Mouse (Mus musculus) midbrain, postnatal 0 days (tissue): ENCODE results near the gene Btla. TPM values are rescaled to one million over a fixed set of nuclear protein-coding genes. Genes with fewer than 3 reads are reported as not detected.

Experiments used
- ATAC-seq: fragments of 200-750 bp; cut with Nextera tagmentation; 2 replicates; pipeline ENCODE4 v1.8.0; 2017; ENCODE audit warnings: moderate number of reproducible peaks, mild to moderate bottlenecking, moderate TSS enrichment, moderate library complexity; ENCODE audit not compliant: low FRiP score
- DNase-seq: peaks from one replicate; pipeline ENCODE4 v3.0.0-alpha.2; 2015; ENCODE audit warnings: low spot score
- H3K27ac ChIP-seq: fragments of 300-500 bp; sonication (generic); 2 replicates; pipeline ENCODE4 v1.5.1; 2014; ENCODE audit warnings: low read depth, mild to moderate bottlenecking, low read length, mixed read lengths
- H3K27me3 ChIP-seq: fragments of 300-500 bp; sonication (generic); 2 replicates; pipeline ENCODE4 v1.6.1; 2014; ENCODE audit warnings: low read length, control low read depth, mixed read lengths; ENCODE audit not compliant: insufficient read depth
- H3K36me3 ChIP-seq: fragments of 300-500 bp; sonication (generic); 2 replicates; pipeline ENCODE4 v1.6.1; 2014; ENCODE audit warnings: low read length, control low read depth, mixed read lengths; ENCODE audit not compliant: insufficient read depth
- H3K4me1 ChIP-seq: fragments of 300-500 bp; sonication (generic); 2 replicates; pipeline ENCODE4 v1.6.1; 2014; ENCODE audit warnings: mild to moderate bottlenecking, control low read depth, antibody characterized with exemption, low read length, mixed read lengths; ENCODE audit not compliant: insufficient read depth
- H3K4me2 ChIP-seq: fragments of 300-500 bp; sonication (generic); 2 replicates; pipeline ENCODE4 v1.6.1; 2014; ENCODE audit warnings: low read depth, mild to moderate bottlenecking, low read length, mixed read lengths; ENCODE audit not compliant: poor library complexity, severe bottlenecking
- H3K4me3 ChIP-seq: fragments of 300-500 bp; sonication (generic); 2 replicates; pipeline ENCODE4 v1.5.1; 2014; ENCODE audit warnings: low read depth, mild to moderate bottlenecking, low read length, moderate library complexity
- H3K9ac ChIP-seq: fragments of 300-500 bp; sonication (generic); replicated peaks from 2 replicates; pipeline ENCODE4 v1.6.1; 2014; ENCODE audit warnings: mild to moderate bottlenecking, low read length, moderate library complexity, mixed read lengths; ENCODE audit not compliant: poor library complexity, severe bottlenecking
- H3K9me3 ChIP-seq: fragments of 300-500 bp; sonication (generic); 2 replicates; pipeline ENCODE4 v1.6.1; 2016; ENCODE audit warnings: low read length, control low read depth
- CTCF ChIP-seq: IDR thresholded peaks from 2 replicates; pipeline ENCODE4 v1.5.1; 2016; ENCODE audit warnings: antibody characterized with exemption, mild to moderate bottlenecking
- WGBS: fragments of 180-500 bp; shearing (Covaris S2); extraction: QIAGEN DNeasy Blood & Tissue Kit; methylation state at CpG from one replicate; pipeline ENCODE4 v1.1.7; 2014; 5-methylcytosine and 5-hydroxymethylcytosine counted together
- polyA plus RNA-seq: library from polyadenylated mRNA; unstranded; fragments of >200 nt; fragmentation: Nextera tagmentation; extraction: Ambion mirVana; gene quantifications from 2 replicates; pipeline ENCODE4 v1.2.1, GENCODE M21; 2015
- total RNA-seq: library from RNA; depleted of rRNA; stranded (reverse); fragments of >200 nt; gene quantifications from 2 replicates; pipeline ENCODE4 v1.2.3, GENCODE M21; 2014

Gene Btla
- total and polyA plus RNA-seq, 2 experiments from 2014 or later = 0.21 TPM; not detected in 1

DNA sequence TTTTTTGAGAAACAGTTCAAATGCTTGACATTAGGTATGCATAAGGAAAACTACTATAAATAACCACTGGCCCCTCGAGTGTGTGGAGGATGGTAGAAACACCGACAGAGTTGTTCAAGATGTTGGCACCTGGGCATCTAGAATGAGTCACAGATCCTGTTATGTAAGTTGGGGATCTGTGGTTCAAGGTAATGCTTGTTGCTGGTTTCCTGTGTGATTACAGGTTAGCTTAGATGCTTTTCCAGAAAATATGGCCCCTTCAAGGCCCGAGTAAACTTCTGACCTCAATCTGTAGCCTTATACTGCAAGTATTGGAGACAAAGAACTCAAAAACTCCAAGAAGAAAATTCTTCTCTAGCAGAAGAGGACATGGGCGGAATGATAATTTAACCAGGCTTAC, 19.7 kb upstream of the Btla start:
- no peaks in the 10 kb centered on the region for H3K27me3 ChIP-seq

DNA sequence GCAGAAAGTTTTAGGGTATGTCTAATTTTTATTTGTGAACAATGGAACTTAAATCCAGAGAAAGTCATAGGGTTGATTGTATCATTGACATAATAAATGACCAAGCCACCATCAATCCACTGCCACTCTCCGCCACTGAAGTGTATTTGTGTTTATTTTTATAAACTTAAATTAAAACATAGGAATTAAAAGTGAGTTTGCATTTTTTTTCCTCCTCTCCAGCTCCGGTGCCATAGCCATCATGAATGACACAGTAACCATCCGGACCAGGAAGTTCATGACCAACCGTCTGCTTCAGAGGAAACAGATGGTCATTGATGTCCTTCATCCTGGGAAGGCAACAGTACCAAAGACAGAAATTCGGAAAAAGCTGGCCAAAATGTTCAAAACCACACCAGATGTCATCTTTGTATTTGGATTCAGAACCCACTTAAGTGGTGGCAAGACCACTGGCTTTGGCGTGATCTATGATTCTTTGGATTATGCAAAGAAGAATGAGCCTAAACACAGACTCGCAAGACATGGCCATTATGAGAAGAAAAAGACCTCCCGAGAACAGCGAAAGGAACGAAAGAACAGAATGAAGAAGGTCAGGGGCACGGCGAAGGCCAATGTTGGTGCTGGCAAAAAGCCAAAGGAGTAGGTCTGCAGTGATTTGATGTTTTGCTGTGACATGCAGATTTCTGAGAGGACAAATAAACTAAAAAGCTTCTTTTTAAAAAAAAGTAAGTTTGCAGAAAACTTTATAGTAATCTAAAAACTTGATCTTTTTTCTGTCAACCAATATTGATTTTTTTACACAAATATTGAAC, 19.1 kb upstream of the Btla start:
- Histone ChIP-seq H3K4me3 (no peak overlapping the region), H3K27ac (no peak overlapping the region), H3K36me3 (no peaks in the 10 kb centered on the region), H3K27me3 (no peaks in the 10 kb centered on the region), H3K4me2 (no peak overlapping the region), H3K9me3 (no peaks in the 10 kb centered on the region), H3K4me1 (no peaks in the 10 kb centered on the region), H3K9ac (no peak overlapping the region)
- no peak for TF ChIP-seq CTCF
- DNase-seq = no peak
- 71% methylated on average over 12 of the region's 12 CpGs for WGBS
- ATAC-seq = no peak

More for the DNA sequence above, 19.7 kb upstream of the Btla start:
- H3K9ac ChIP-seq = no peak overlapping the region
- H3K9me3 ChIP-seq = no peaks in the 10 kb centered on the region
- H3K4me3 ChIP-seq = no peak overlapping the region
- ATAC-seq (no peak), DNase-seq (no peak)
- 87% methylated on average over 4 of the region's 4 CpGs for WGBS
- H3K27ac ChIP-seq = no peak overlapping the region
- no peak for TF ChIP-seq CTCF
- H3K4me2 ChIP-seq = no peak overlapping the region
- H3K4me1 ChIP-seq = no peaks in the 10 kb centered on the region
- no peaks in the 10 kb centered on the region for H3K36me3 ChIP-seq

DNA sequence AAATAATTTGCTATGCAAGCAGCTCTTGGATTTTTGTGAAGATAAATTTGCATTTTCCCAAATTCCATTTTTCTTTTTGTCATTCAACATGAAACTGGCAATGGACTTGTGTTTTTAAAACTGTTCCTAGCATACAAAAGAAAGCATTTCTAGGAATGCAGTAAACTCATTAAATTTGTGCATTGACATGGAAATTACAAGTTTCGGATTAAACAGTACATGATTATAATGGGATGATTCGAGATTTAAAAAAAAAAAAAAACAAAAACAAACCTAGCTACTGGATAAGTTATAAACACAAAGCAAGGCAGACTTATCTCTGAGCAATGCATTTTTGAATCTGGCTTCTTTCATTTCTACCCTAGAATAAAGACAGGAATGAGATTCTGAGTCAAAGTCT, 2.1 kb upstream of the Btla start:
- no peak overlapping the region for H3K4me3 ChIP-seq
- H3K27me3 ChIP-seq = no peaks in the 10 kb centered on the region
- ATAC-seq (no peak), DNase-seq (no peak)
- WGBS = 65% methylated on average over 2 of the region's 2 CpGs
- H3K9me3 ChIP-seq = no peaks in the 10 kb centered on the region
- no peak overlapping the region for H3K27ac ChIP-seq
- no peak overlapping the region for H3K9ac ChIP-seq
- TF ChIP-seq CTCF = no peak
- H3K4me2 ChIP-seq = no peak overlapping the region
- no peaks in the 10 kb centered on the region for H3K4me1 ChIP-seq
- H3K36me3 ChIP-seq = no peaks in the 10 kb centered on the region

DNA sequence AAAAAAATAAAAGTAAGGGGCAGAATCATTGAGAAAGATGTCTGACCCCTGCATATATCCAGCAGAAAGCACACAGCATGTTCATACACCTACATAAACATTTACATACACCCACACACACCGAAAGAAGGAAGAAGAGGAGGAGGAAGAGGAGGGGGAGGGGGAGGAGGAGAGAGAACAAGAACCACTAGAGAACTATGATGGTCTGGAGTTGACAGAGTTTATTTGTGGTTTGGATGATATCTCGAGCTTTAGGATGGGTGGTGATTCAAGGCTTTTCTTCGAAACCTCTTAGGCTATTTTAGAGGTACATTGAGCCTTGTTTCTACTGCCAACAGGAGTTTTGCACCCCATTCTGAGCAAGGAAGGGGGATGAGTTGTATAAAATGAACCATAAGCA, 1.3 kb upstream of the Btla start:
- Histone ChIP-seq H3K4me3 (no peak overlapping the region), H3K9me3 (no peaks in the 10 kb centered on the region), H3K4me2 (no peak overlapping the region), H3K27ac (no peak overlapping the region), H3K4me1 (no peaks in the 10 kb centered on the region), H3K9ac (no peak overlapping the region), H3K27me3 (no peaks in the 10 kb centered on the region), H3K36me3 (no peaks in the 10 kb centered on the region)
- ATAC-seq = no peak
- no peak for TF ChIP-seq CTCF
- WGBS = 91% methylated on average over 3 of the region's 3 CpGs
- DNase-seq = no peak

DNA sequence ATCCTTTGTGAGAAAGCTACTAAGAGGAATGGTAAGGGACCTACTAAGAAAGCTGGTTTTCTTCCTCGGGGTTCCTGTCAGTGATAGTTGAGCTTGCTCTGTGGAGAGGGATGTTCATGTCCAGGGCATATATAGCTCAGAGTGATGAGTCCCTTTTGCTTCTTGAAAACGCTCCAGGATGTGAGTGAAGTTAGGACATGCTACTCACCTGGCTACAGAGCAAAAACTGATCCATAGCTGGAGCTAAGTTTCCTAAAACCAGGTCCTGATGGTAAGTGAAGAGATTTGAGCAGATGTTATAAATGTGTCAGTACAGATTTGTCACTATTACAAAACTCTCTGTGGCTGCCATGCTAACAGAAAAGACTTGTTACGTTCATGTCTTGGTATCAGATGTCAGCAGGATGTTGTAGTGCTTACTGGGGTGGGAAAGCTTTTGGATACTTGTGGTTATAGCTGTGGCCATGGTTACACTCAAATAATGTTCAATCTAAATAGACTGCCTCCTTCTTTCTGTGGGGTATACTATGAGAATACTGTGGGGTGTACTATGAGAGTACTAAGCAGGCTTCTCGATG, 405 bp downstream of the Btla start:
- no peaks in the 10 kb centered on the region for H3K27me3 ChIP-seq
- H3K36me3 ChIP-seq = no peaks in the 10 kb centered on the region
- WGBS = 53% methylated on average over 4 of the region's 4 CpGs
- no peak overlapping the region for H3K27ac ChIP-seq
- DNase-seq = no peak
- no peak overlapping the region for H3K9ac ChIP-seq
- no peak for TF ChIP-seq CTCF
- no peaks in the 10 kb centered on the region for H3K9me3 ChIP-seq
- H3K4me3 ChIP-seq = no peak overlapping the region
- H3K4me2 ChIP-seq = no peak overlapping the region
- no peaks in the 10 kb centered on the region for H3K4me1 ChIP-seq
- ATAC-seq = no peak

DNA sequence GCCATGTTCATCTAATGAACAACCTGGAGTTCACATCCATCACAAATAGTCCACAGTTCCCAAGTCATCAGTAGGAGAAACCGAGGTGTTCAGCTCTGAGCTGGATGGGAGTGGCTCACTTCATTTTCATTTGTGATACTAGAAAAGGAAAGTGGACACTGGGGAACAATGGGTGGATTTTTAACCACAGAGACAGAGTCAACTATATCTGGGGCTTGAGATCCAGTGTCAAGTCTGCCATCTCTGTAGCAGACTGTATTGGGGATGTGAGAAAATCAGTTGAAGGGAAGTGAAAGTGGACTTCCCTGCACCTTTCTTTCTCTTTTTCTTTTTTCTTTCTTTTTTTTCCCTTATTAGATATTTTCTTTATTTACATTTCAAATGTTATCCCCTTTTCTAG, 2.9 kb downstream of the Btla start:
- Histone ChIP-seq H3K4me3 (no peak overlapping the region), H3K27ac (no peak overlapping the region), H3K27me3 (no peaks in the 10 kb centered on the region), H3K4me2 (no peak overlapping the region), H3K9ac (no peak overlapping the region), H3K4me1 (no peaks in the 10 kb centered on the region), H3K36me3 (no peaks in the 10 kb centered on the region), H3K9me3 (no peaks in the 10 kb centered on the region)
- TF ChIP-seq CTCF = no peak
- DNase-seq (no peak), ATAC-seq (no peak)
- WGBS = 94% methylated on average over 1 of the region's 1 CpGs
